Mouse (Mus musculus) kidney, embryonic 16.5 days (tissue): ENCODE results near the gene Lipc. TPM values are rescaled to one million over a fixed set of nuclear protein-coding genes. Genes with fewer than 3 reads are reported as not detected.

Source experiments
- ATAC-seq: fragments of 200-750 bp; cut with Nextera tagmentation; 2 replicates; pipeline ENCODE4 v1.8.0; 2017; ENCODE audit warnings: moderate TSS enrichment; ENCODE audit not compliant: low FRiP score, low TSS enrichment
- H3K27ac ChIP-seq: fragments of 300-500 bp; sonication (generic); 2 replicates; pipeline ENCODE4 v1.5.1; 2014; ENCODE audit warnings: low read length
- H3K27me3 ChIP-seq: fragments of 300-500 bp; sonication (generic); 2 replicates; pipeline ENCODE4 v1.6.1; 2014; ENCODE audit warnings: low read length, control low read depth, mixed read lengths; ENCODE audit not compliant: insufficient read depth
- H3K36me3 ChIP-seq: fragments of 300-500 bp; sonication (generic); 2 replicates; pipeline ENCODE4 v1.6.1; 2014; ENCODE audit warnings: low read length, control low read depth, mixed read lengths; ENCODE audit not compliant: insufficient read depth
- H3K4me1 ChIP-seq: fragments of 300-500 bp; sonication (generic); 2 replicates; pipeline ENCODE4 v1.6.1; 2014; ENCODE audit warnings: low read length, control low read depth, mixed read lengths; ENCODE audit not compliant: insufficient read depth
- H3K4me2 ChIP-seq: fragments of 300-500 bp; sonication (generic); replicated peaks from 2 replicates; pipeline ENCODE4 v1.6.1; 2014; ENCODE audit warnings: low read depth, low read length
- H3K4me3 ChIP-seq: fragments of 300-500 bp; sonication (generic); 2 replicates; pipeline ENCODE4 v1.5.1; 2014; ENCODE audit warnings: mild to moderate bottlenecking, low read length
- H3K9ac ChIP-seq: fragments of 300-500 bp; sonication (generic); replicated peaks from 2 replicates; pipeline ENCODE4 v1.6.1; 2014; ENCODE audit warnings: low read length
- H3K9me3 ChIP-seq: fragments of 300-500 bp; sonication (generic); 2 replicates; pipeline ENCODE4 v1.6.1; 2016; ENCODE audit warnings: low read length, control low read depth
- WGBS: fragments of 180-500 bp; shearing (Covaris S2); extraction: QIAGEN DNeasy Blood & Tissue Kit; methylation state at CpG from one replicate; pipeline ENCODE4 v1.1.7; 2014; 5-methylcytosine and 5-hydroxymethylcytosine counted together
- polyA plus RNA-seq: library from polyadenylated mRNA; unstranded; fragments of >200 nt; fragmentation: Nextera tagmentation; extraction: Ambion mirVana; gene quantifications from 2 replicates; pipeline ENCODE4 v1.2.1, GENCODE M21; 2015

The Lipc gene
- polyA plus RNA-seq, 1 experiment from 2014 or later, result 0.89 TPM

- Histone ChIP-seq H3K4me1 (peaks cover 28% of the 10 kb centered on the region), H3K27ac (0 out of 2 replicates have a peak overlapping the region, but pooled peaks have one; percentile 5), H3K36me3 (no peaks in the 10 kb centered on the region), H3K4me3 (no peak overlapping the region), H3K9ac (no peak overlapping the region), H3K9me3 (no peaks in the 10 kb centered on the region), H3K4me2 (no peak overlapping the region), H3K27me3 (no peaks in the 10 kb centered on the region)
- WGBS, result 76% methylated on average over 10 of the region's 10 CpGs
- ATAC-seq, result no peak
These were observed 113.7 kb downstream of the Lipc start for GRCm38 (mm10) chr9:70838132-70838911.

DNA sequence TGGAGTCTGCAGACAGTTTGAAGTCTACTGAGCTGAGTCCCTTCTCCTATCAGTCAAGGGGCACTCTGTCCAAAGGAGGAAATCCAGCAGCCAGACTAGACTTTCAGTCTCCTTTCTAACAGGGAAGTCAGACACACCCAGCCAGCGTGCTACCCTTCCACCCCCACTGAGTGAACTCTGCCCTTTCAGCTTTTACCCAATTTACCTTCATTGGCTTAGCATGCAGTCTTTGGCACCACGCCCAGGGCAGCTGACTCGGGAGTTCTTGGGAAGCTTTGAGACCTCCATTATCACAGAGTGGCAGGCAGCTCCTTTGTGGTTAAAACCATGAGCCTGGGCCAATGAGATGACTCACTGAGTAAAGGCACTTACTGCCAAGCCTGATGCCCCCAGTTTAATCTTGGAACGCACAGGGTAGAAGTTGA, 117.3 kb downstream of the Lipc start:
- peaks cover 12% of the 10 kb centered on the region; the same call in 1 of the 2 replicates for H3K4me1 ChIP-seq

GRCm38 (mm10) chr9:70834217-70834616, 117.8 kb downstream of the Lipc start:
- WGBS, result 91% methylated on average over 3 of the region's 3 CpGs
- Histone ChIP-seq H3K9me3 (no peaks in the 10 kb centered on the region), H3K4me3 (no peak overlapping the region), H3K4me1 (peaks cover 16% of the 10 kb centered on the region; the same call in 1 of the 2 replicates), H3K27me3 (no peaks in the 10 kb centered on the region), H3K27ac (peak overlapping the region; percentile 75), H3K36me3 (no peaks in the 10 kb centered on the region), H3K4me2 (no peak overlapping the region), H3K9ac (no peak overlapping the region)
- no peak for ATAC-seq

More for the DNA sequence above, 117.3 kb downstream of the Lipc start:
- Histone ChIP-seq H3K9ac (no peak overlapping the region), H3K9me3 (no peaks in the 10 kb centered on the region), H3K36me3 (no peaks in the 10 kb centered on the region), H3K4me2 (no peak overlapping the region), H3K27ac (peak overlapping the region; percentile 75), H3K4me3 (no peak overlapping the region), H3K27me3 (no peaks in the 10 kb centered on the region)
- ATAC-seq, result peak; percentile 42; the same call in 1 of the 2 replicates
- WGBS, result 55% methylated on average over 4 of the region's 4 CpGs

- Histone ChIP-seq H3K27me3 (no peaks in the 10 kb centered on the region), H3K27ac (no peak overlapping the region), H3K4me1 (peaks cover 16% of the 10 kb centered on the region; the same call in 1 of the 2 replicates), H3K36me3 (no peaks in the 10 kb centered on the region), H3K4me2 (no peak overlapping the region), H3K4me3 (no peak overlapping the region), H3K9ac (no peak overlapping the region), H3K9me3 (no peaks in the 10 kb centered on the region)
- no peak for ATAC-seq
- WGBS, result 90% methylated on average over 6 of the region's 6 CpGs
These were observed 118.7 kb downstream of the Lipc start for GRCm38 (mm10) chr9:70833111-70833908.

DNA sequence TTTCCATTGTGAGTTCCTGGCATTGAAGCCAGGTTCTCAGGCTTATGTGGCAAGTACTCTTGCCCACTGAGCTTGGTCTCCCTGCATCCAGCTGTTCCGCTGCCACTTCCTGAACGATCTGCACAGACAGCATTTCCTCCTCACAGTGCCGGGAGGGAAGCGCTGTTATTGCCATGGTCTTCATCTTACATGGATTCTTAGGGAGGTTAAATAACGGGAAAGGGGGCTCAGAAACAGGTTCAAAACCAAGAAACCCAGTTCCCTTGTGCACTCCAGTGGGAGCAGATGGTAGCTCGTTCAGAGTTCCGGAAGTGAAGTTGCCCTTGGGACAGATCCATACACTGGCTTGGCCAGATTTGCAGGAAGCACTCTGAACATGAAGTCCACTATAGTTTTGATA, 119.8 kb downstream of the Lipc start:
- WGBS, result 67% methylated on average over 7 of the region's 7 CpGs

DNA sequence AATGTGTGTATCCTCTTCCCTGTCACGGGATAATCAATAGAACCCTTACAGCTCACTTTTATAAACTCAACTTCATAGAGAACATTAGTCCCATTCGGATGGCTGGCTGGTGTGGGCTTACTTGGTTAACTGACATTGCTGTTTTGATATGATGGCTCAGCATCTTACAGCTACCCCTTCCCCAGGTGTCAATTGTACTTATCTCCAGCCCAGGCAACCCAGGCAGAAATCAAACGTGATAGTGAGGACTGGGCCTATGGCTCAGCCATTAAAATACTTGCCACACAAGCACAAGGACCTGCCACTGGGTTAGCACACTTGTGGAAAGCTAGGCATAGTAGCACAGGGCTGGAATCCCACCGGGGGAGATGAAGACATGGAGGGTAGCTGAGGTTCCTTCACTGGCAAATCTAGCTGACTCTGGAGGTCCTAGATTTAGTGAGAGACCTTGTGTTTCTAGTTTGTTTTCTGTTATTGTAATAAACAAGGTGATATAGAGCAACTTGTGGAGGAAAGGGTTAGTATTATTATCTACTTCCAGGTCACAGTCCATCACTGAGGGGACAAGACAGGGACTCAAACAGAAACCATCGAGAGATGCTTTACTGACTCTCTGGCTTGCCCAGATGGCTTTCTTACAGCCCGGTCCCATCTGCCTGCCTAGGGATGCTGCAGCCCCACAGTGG, 121.0 kb downstream of the Lipc start:
- H3K9me3 ChIP-seq, result no peaks in the 10 kb centered on the region
- no peak overlapping the region; the same call in 1 of the 2 replicates for H3K27ac ChIP-seq
- H3K9ac ChIP-seq, result no peak overlapping the region
- peaks cover 16% of the 10 kb centered on the region; the same call in 1 of the 2 replicates for H3K4me1 ChIP-seq
- no peaks in the 10 kb centered on the region for H3K27me3 ChIP-seq
- H3K4me3 ChIP-seq, result no peak overlapping the region
- ATAC-seq, result no peak
- 60% methylated on average over 6 of the region's 6 CpGs for WGBS
- H3K4me2 ChIP-seq, result no peak overlapping the region
- H3K36me3 ChIP-seq, result no peaks in the 10 kb centered on the region

More for the DNA sequence above, 119.8 kb downstream of the Lipc start:
- Histone ChIP-seq H3K4me2 (no peak overlapping the region), H3K36me3 (no peaks in the 10 kb centered on the region), H3K4me3 (no peak overlapping the region), H3K27me3 (no peaks in the 10 kb centered on the region), H3K4me1 (peaks cover 16% of the 10 kb centered on the region; the same call in 1 of the 2 replicates), H3K27ac (no peak overlapping the region), H3K9me3 (no peaks in the 10 kb centered on the region), H3K9ac (no peak overlapping the region)
- no peak for ATAC-seq

DNA sequence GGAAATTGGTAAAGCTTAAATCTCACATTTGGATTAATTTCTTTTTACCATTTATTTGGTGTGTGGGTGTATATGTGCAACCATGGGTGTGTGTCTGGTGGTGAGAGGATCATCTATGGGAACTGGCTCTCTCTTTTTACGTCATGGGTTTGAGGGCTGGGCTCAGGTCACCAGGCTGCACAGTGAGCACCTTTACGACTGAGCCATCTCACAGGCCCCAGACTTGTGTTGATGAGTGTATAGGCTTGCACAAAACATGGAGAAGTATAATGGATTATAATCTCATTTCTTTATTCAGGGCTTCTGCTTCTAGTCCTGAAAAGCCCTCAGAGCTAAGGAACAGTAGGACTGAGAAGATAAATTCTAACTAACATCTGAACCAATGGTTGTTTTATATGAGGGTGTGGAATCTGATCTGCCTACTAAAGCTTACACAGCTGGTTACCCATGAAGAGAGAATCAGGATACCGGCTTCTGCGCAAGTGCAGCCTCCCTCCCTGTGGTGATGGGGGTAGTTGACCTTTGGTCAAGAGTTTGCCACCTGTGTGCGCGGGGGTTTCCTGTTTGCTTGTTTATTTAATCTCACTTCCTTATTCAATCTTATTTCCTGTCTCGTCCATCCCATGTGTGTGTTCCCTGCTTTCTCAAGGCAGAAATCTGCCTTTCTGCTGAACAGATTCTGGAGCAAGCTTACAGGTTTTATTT, 122.1 kb downstream of the Lipc start:
- Histone ChIP-seq H3K9me3 (no peaks in the 10 kb centered on the region), H3K4me2 (no peak overlapping the region), H3K4me3 (no peak overlapping the region), H3K27me3 (no peaks in the 10 kb centered on the region), H3K9ac (no peak overlapping the region), H3K27ac (peak overlapping the region; percentile 68), H3K4me1 (peaks cover 16% of the 10 kb centered on the region; the same call in 1 of the 2 replicates), H3K36me3 (no peaks in the 10 kb centered on the region)
- WGBS, result 23% methylated on average over 7 of the region's 7 CpGs
- peak; percentile 89 for ATAC-seq

DNA sequence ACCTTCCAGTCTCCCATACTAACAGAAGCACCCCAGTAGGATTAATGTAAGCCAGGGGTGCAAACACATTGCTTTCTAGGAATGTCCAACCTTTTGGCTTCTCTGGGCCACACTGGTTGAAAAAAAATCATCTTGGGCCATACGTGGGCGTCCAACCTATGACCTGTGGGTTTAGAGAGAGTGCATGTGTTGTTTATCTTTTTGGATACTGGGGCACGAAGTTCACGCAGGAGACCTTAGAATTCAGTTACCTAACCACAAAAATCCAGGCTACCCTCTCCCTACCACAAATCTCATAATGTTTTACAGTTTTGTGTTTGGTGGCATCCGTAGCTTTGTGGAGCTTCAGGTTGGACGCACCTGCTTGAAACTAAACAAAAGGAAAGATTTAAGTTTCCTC, 124.1 kb downstream of the Lipc start:
- Histone ChIP-seq H3K9ac (no peak overlapping the region), H3K27me3 (no peaks in the 10 kb centered on the region), H3K4me1 (peaks cover 9% of the 10 kb centered on the region; the same call in 1 of the 2 replicates), H3K4me3 (no peak overlapping the region), H3K27ac (no peak overlapping the region), H3K9me3 (no peaks in the 10 kb centered on the region), H3K4me2 (no peak overlapping the region), H3K36me3 (no peaks in the 10 kb centered on the region)
- no peak for ATAC-seq
- 63% methylated on average over 6 of the region's 6 CpGs for WGBS

GRCm38 (mm10) chr9:70824103-70824502, 127.9 kb downstream of the Lipc start:
- Histone ChIP-seq H3K9me3 (no peaks in the 10 kb centered on the region), H3K4me1 (no peaks in the 10 kb centered on the region), H3K4me3 (no peak overlapping the region), H3K27ac (no peak overlapping the region), H3K4me2 (no peak overlapping the region), H3K9ac (no peak overlapping the region), H3K27me3 (no peaks in the 10 kb centered on the region), H3K36me3 (no peaks in the 10 kb centered on the region)
- no peak for ATAC-seq
- 78% methylated on average over 3 of the region's 3 CpGs for WGBS
